Mouse (Mus musculus): Measurements from ENCODE around the gene Mt4. TPM values are rescaled to one million over a fixed set of nuclear protein-coding genes. Genes with fewer than 3 reads are reported as not detected.

The Mt4 gene
- total and polyA plus RNA-seq, 3 experiments, result not detected

DNA sequence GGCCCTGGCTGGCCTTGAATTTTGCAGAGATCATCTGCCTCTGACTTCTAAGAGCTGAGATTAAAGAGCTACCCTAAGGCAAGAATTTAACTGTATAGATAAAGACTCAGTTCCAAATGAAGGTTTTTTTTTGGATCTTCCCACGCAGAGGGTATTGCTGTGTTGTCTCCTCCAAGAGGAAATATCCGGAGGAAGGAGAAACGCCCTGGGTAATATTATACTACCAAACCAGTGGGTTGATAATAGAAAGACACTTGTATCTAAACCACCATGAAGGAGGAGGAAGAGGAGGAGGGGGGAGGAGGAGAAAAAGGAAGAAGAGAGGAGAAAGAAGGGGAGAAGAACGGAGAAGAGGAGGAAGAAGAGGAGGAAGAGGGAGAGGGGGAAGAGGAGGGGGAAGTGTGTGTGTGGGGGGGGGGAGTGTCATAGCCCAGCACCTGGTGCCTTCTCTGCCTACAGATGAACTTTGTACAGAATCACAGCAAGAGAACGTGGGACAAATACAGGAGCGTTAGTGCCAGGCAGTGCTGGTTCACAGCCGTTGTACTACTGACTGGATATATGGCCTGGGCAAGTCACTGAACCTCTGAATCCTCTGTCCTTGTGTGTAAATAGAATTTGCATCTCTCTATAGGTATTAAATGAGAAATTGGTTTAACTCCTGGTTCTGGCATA lies 40.9 kb downstream of the Mt4 start:
- H3K36me3 ChIP-seq (ENCODE audit: control insufficient read depth in 1 of 2, insufficient read depth in 2 of 2, low read length in 2 of 2), result peaks cover 0 to 13% of the 10 kb centered on the region in 2 experiments; a peak in 2 of 4 replicates
- H3K4me3 ChIP-seq (ENCODE audit: control insufficient read depth in 1 of 2, insufficient read depth in 1 of 2, low read depth in 2 of 2, low read length in 2 of 2), result peak overlapping the region; percentile 21 to 39
- H3K9me3 ChIP-seq (replicated peaks; ENCODE audit: insufficient read depth, low read length), result no peaks in the 10 kb centered on the region
- H3K4me1 ChIP-seq (ENCODE audit: control insufficient read depth in 1 of 2, insufficient read depth in 2 of 2, low read length in 2 of 2), result peaks cover 2 to 16% of the 10 kb centered on the region in 2 experiments; a peak in 2 of 4 replicates
- H3K27me3 ChIP-seq (ENCODE audit: control insufficient read depth in 1 of 2, insufficient read depth in 2 of 2, low read length in 2 of 2), result no peaks in the 10 kb centered on the region
- peak; percentile 76 for DNase-seq (ENCODE audit: low read depth, low spot score)
- H3K27ac ChIP-seq (ENCODE audit: control insufficient read depth, low read depth, low read length), result peak overlapping the region; percentile 93
- peaks cover 28% of the 10 kb centered on the region for H3K79me2 ChIP-seq (ENCODE audit: control insufficient read depth, insufficient read depth, low read length, poor library complexity)
- H3K9ac ChIP-seq (ENCODE audit: control insufficient read depth, low read depth, low read length, poor library complexity, severe bottlenecking), result peak overlapping the region; percentile 57
- no peak for TF ChIP-seq POLR2A (IDR thresholded peaks at IDR 0.05; ENCODE audit: control insufficient read depth in 1 of 2, insufficient read depth in 1 of 2, low read depth in 1 of 2, low read length in 2 of 2, poor library complexity in 1 of 2)
- no peak for TF ChIP-seq E2F4 (IDR thresholded peaks at IDR 0.05; ENCODE audit: borderline replicate concordance, low read depth, low read length)
- no peak for TF ChIP-seq CTCF (IDR thresholded peaks at IDR 0.05 in 2 of 3, conservative IDR thresholded peaks at IDR 0.05 in 1 of 3; ENCODE audit: control insufficient read depth in 1 of 3, insufficient read depth in 1 of 3, low read depth in 2 of 3, low read length in 3 of 3, poor library complexity in 1 of 3, severe bottlenecking in 1 of 3)
- no peak for TF ChIP-seq USF2 (IDR thresholded peaks at IDR 0.05; ENCODE audit: borderline replicate concordance in 1 of 2, insufficient read depth in 1 of 2, low read depth in 1 of 2, low read length in 2 of 2)
- TF ChIP-seq MAX (IDR thresholded peaks at IDR 0.05; ENCODE audit: low read length), result no peak
- TF ChIP-seq KAT2A (conservative IDR thresholded peaks at IDR 0.05; ENCODE audit: low read depth, low read length), result no peak
- 0 out of 2 replicates have a peak, but pooled peaks have one; percentile 16 for TF ChIP-seq ELF1 (IDR thresholded peaks at IDR 0.05; ENCODE audit: low read depth, low read length)
- no peak for TF ChIP-seq UBTF (IDR thresholded peaks at IDR 0.05; ENCODE audit: borderline replicate concordance, insufficient read depth, low read depth, low read length)
- no peak for TF ChIP-seq POLR2AphosphoS5 (IDR thresholded peaks at IDR 0.05; ENCODE audit: borderline replicate concordance, low read depth, low read length)
- no peak for TF ChIP-seq TBP (IDR thresholded peaks at IDR 0.05; ENCODE audit: low read depth, low read length)
- no peak for TF ChIP-seq MYC (IDR thresholded peaks at IDR 0.05; ENCODE audit: low read depth, low read length)
- no peak for TF ChIP-seq RAD21 (IDR thresholded peaks at IDR 0.05; ENCODE audit: low read depth, low read length)
- peak; percentile 21 to 66; a peak in 3 of 4 replicates for TF ChIP-seq EP300 (IDR thresholded peaks at IDR 0.05; ENCODE audit: low read depth in 1 of 2, low read length in 2 of 2)
- no peak for TF ChIP-seq ZKSCAN1 (IDR thresholded peaks at IDR 0.05; ENCODE audit: low read depth, low read length)
- peak; percentile 33 for TF ChIP-seq MXI1 (IDR thresholded peaks at IDR 0.05; ENCODE audit: low read depth, low read length)
- TF ChIP-seq RCOR1 (IDR thresholded peaks at IDR 0.05; ENCODE audit: low read depth, low read length), result peak; percentile 71
- no peak for TF ChIP-seq BHLHE40 (IDR thresholded peaks at IDR 0.05; ENCODE audit: borderline replicate concordance, low read depth, low read length)
- TF ChIP-seq USF1 (IDR thresholded peaks at IDR 0.05; ENCODE audit: low read depth, low read length), result no peak
- no peak for TF ChIP-seq ZC3H11A (IDR thresholded peaks at IDR 0.05; ENCODE audit: low read depth, low read length)
- TF ChIP-seq JUND (IDR thresholded peaks at IDR 0.05; ENCODE audit: low read depth, low read length), result no peak
- TF ChIP-seq MEF2A (IDR thresholded peaks at IDR 0.05; ENCODE audit: extremely low read depth, insufficient replicate concordance, low read depth, low read length, poor library complexity, severe bottlenecking), result no peak
- peak; percentile 27; the same call in 1 of the 2 replicates for TF ChIP-seq ETS1 (IDR thresholded peaks at IDR 0.05; ENCODE audit: low read depth, low read length)
- TF ChIP-seq ZMIZ1 (IDR thresholded peaks at IDR 0.05; ENCODE audit: low read depth, low read length), result no peak
- TF ChIP-seq ZNF384 (IDR thresholded peaks at IDR 0.05; ENCODE audit: low read depth, low read length), result no peak
- no peak for TF ChIP-seq CHD2 (IDR thresholded peaks at IDR 0.05; ENCODE audit: low read length)
- TF ChIP-seq POLR2AphosphoS2 (IDR thresholded peaks at IDR 0.05; ENCODE audit: low read length), result no peak
- TF ChIP-seq CHD1 (IDR thresholded peaks at IDR 0.05; ENCODE audit: low read depth, low read length), result peak; percentile 39; the same call in 1 of the 2 replicates
- TF ChIP-seq SMC3 (IDR thresholded peaks at IDR 0.05; ENCODE audit: low read depth, low read length), result no peak
- no peak for TF ChIP-seq TAL1 (IDR thresholded peaks at IDR 0.05; ENCODE audit: low read length)
- TF ChIP-seq TCF12 (IDR thresholded peaks at IDR 0.05; ENCODE audit: low read depth, low read length), result no peak
- TF ChIP-seq MAZ (IDR thresholded peaks at IDR 0.05; ENCODE audit: low read depth, low read length), result 0 out of 2 replicates have a peak, but pooled peaks have one; percentile 71
- TF ChIP-seq MAFK (IDR thresholded peaks at IDR 0.05; ENCODE audit: borderline replicate concordance, low read depth, low read length), result no peak
- no peak for TF ChIP-seq NRF1 (IDR thresholded peaks at IDR 0.05; ENCODE audit: insufficient read depth, low read depth, low read length, poor library complexity, severe bottlenecking)
- TF ChIP-seq MYB (IDR thresholded peaks at IDR 0.05; ENCODE audit: low read depth, low read length), result no peak
- TF ChIP-seq SIN3A (IDR thresholded peaks at IDR 0.05; ENCODE audit: low read length), result peak; percentile 58
- TF ChIP-seq HCFC1 (IDR thresholded peaks at IDR 0.05; ENCODE audit: low read depth, low read length), result no peak

Measured in MEL (cell line).